Mouse (Mus musculus) thymus, postnatal 14 days (tissue): ENCODE results near the gene Npb.
A peak's percentile ranks its signal among the peaks of the same experiment; 100 is the strongest.

ENCODE experiments used
- DNase-seq: peaks from one replicate; pipeline ENCODE4 v3.0.0; 2021

Npb gene

DNA sequence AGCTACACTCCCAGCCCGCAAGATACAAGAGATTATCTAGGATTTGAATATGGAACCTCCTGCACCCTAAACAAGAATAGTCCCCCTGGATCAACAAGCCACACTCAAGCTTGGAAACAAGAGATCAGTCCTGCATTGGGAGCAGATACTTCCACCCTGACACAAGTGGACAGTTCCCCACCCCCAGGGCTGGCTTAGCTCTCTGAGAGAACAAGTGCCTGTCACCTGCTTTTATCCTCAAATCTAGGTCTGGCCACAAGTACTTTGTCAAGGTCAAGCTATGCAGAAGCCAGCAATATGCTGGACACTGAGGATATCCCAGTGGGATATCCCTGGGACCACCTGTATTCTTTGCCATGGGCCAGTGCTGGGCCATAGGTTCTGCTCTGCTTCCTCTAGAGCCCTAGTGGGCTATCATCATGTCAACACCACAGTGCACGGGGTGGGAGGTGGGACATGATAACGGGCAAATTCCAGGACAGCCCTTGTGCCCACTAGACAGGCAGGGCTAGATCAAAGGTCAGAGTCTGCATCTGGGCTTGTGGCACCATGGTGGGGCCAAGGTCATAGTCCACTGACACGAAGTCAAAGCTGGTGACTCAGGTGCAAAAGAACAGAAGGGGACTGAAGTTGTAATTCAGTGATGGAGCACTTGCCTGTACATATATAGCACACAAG lies 8.5 kb downstream of the Npb start:
- no peak for DNase-seq

- peak; percentile 96 for DNase-seq
These were observed 9.3 kb downstream of the Npb start, which contains the start of gene Pcyt2 for GRCm38 (mm10) chr11:120617519-120618112. TSS of gene Pcyt2 (minus strand) at chr11:120617936.

DNA sequence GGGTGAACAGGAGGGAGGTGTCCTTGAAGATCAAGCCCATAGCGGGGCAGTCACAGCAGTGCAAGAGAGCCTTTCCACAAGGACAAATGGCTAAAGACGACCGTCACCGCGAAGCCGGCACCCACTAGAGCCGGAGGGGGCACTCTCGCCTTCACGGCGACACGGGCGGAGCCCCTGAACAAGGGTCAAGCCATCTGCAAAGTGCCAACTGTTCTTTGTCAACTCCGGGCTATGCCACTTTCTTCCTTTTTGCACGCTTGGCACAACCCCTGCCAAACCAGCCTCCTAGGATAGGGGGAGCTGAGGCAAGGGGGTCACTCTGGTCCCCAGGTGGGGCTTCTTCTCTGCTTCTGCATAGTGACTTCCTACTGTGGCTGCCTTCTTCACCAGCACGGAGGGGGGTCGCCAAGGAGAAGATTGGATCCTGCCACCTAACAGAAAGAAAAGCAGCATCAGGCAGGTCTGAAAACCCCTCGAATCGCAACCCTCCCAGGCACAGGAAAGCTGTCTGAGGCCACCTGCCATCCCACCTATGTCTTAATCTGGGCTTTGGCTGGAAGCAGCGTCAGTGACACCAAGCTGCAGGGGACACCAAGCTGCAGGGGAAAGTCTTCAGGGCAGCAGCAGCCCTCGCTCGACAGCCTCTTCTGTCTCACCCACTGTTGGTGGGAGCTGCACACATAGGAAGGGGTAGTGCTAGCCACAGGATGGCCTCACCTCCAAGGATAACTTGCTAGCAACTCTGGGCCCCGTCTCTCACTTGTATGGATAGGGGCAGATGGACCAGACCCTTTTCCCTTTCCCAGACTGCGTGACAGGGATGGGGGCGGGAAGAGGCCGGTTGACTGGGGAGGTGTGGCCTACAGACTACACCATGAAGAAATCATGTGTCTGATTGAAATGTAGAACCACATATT lies 10.6 kb downstream of the Npb start:
- DNase-seq: no peak

- no peak for DNase-seq
These were observed 11.9 kb downstream of the Npb start for GRCm38 (mm10) chr11:120620195-120620594.

DNA sequence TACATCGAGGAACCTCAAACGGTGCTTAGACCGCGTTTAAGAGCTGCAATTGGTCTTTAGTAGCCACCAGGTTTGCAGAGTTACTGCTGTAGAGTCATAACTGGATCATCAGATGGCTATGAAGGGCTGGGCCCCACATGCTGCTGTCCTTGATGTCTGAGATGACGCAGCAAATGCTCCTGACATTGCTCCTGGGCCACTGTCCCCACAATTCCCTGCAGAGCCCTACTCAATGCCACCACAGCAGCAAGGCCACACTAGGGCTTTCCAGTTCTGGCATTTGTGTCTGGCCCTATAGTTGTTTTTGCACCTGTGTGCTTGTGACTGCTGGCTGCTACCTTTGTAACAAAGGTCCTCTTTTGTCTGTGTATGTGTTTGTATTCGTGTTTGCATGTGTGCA lies 14.5 kb downstream of the Npb start:
- no peak for DNase-seq

DNA sequence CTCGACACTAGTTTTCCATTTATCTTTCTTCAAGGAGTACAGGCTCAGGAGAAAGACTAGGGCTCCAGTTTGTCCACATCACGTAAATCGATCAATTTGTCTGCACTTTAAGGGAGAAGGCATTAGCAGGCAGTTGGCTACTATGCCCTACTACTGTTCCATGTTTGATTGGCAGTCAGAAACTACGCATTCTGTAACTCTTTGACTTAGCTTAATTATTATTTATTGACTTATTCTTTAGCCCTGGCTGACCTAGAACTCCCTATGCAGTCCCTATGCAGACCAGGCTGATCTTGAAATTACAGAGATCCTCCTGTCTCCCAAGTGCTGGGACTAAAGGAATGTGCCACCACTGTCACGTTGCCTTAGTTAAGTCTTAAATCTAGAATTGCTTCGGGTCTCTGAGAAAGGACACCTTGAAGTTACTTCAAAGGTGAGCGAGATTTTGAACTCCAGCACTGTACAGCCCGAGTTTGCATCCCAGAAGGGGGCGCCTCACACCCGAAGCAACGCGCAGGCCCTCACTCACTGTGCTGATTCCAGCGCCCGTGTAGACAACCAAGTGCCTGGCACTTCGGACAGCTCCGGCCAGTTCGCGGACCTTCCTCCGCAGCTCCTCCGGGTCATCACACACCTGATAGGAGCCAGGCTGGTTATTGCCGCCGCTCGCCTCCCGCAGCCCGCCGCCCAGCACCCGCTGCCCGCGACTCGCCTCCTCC lies 15.8 kb downstream of the Npb start:
- peak; percentile 86 for DNase-seq

DNA sequence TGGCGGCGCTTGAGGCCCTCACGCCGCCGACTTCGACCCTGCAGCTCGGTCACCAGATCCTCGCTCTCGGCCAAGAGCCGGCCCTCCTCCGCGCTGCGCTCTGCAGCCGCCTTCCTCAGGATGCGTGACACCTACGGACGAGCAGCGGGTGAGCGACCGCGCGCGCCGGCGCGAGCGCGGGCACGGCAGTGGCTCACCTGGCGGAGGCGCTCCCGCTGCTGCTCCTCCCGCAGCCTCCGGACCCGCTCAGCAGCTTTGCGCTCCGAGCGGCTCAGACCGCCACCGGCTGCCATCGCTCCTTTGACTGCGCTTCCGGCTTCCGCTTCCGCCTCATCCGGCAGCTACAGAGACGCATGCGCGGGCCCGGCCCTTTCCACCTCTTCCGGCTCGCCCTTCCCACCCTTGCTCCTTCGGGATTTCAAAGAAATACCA lies 16.4 kb downstream of the Npb start:
- DNase-seq: peak; percentile 92

GRCm38 (mm10) chr11:120625152-120625775 lies 17.0 kb downstream of the Npb start, which contains the start of gene Sirt7:
TSS of gene Sirt7 (minus strand) at chr11:120625240.
- DNase-seq: no peak

- DNase-seq: no peak
These were observed 18.6 kb downstream of the Npb start for GRCm38 (mm10) chr11:120626785-120627467.

- DNase-seq: peak; percentile 77
These were observed 19.4 kb downstream of the Npb start for GRCm38 (mm10) chr11:120627468-120628300.

DNA sequence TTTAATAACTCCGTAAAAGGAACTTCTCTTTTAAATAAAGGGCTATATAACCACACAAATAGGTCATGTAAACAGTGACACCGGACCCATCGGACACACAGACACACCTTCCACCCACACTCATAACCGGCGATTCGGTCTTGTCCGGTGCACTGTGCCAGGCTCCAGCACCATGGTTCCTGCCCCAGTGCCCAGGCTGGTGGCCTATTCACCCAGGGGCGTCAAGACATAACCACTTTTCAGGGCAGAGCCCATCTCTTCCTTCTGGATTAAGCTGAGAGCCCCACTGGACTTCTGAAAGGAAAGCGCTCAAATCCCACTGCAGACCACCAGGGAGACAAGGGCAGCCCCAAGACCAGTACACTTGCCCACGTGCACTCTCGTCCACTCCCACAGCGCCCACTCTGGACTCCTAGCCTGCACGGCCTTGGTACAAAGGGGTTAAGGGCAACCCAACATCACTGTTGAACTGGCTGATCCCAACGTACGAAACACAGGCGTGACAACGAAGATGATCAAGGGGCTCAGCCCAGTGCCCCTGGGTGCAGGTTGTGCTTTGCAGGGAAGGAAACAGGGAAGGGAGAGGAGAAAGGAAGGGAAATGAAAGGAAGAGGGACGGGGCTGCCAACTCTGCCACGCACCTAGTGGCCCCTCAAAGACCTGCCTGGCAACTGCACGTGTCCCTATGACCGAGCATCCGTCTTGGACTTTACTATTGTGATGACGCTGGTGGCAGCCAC lies 20.5 kb downstream of the Npb start:
- DNase-seq: no peak

DNA sequence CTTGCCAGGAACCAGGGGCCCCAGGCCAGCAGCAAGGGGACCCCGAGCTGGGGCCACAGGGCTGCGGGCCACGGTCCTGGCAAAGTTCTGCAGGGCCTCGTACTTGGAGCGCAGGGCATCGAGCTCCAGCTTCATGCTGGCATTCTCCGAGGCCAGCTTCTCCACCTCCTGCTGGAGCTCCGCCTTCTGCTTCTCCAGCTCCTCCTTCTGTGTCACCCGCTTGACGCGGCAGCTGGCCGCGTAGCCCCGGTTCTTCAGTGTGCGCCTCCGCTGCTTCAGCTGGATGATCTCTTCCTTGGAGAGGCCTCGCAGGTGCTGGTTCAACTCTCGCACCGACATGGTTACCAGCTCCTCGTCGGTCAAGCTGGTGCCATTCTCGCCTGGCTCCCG lies 21.1 kb downstream of the Npb start:
- DNase-seq: peak; percentile 83

- DNase-seq: no peak
These were observed 21.6 kb downstream of the Npb start for GRCm38 (mm10) chr11:120629911-120630310.

GRCm38 (mm10) chr11:120630401-120630871 lies 22.2 kb downstream of the Npb start:
- DNase-seq: no peak

- DNase-seq: peak; percentile 50
These were observed 22.8 kb downstream of the Npb start for GRCm38 (mm10) chr11:120630881-120631725.

GRCm38 (mm10) chr11:120631726-120632448 lies 23.6 kb downstream of the Npb start:
- no peak for DNase-seq

DNA sequence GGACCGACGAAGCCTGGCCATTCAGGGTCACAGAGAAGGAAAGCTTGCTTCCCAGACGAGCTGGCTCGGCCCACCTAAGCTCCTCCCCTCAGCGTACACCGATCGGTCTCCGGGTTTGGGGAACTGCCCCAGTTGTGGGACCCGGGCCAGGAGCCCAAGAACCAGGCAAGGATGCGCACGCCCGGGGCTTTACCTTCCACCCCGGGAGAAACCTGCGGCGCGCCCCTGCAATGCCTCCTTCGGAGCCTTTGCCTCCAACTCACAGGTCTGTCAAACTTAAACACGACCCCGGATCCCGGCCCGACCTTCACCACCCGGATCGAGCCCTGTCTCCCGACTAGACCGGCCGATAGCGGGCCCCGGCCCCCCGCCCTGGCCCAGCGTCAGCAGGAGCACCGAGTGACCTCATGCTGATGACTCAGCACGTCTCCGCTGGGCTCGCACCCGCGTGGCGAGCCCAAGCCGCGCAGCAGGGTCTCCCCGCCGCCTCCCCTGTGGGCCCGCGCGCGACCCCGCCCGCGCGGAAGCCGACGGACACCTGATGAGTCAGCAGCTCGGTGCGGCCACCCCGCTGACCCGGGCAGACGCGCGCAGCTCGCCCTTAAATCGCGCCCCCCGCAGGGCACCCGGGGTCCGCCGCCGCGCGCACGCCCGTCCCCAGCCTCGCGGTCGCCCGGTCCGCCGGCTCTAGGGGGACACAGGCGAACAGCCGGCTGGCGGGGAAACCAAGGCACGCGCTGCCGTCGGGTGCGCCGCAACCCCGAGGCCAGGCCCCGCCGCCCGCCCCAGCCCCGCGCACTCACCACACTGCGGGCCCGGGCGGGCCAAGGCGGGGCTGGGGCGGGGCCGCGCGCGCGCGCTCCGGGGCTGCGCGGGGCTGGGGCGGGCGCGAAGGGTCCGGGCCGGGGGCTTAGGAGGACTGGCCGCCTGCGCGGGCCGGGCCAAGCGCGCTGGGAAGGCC lies 24.6 kb downstream of the Npb start:
- peak; percentile 60 for DNase-seq
